Mouse (Mus musculus) spleen, adult 2 months (tissue): ENCODE data around the gene Klc1.

ENCODE experiments used
- CTCF ChIP-seq: fragments of 200-500 bp; IDR thresholded peaks from 2 replicates; pipeline ENCODE4 v1.5.1; 2011; ENCODE audit warnings: mild to moderate bottlenecking, inconsistent platforms; ENCODE audit not compliant: insufficient read depth, insufficient read length, insufficient replicate concordance; ENCODE audit errors: extremely low read depth
- POLR2A ChIP-seq: fragments of 200-500 bp; IDR thresholded peaks from 2 replicates; pipeline ENCODE4 v1.6.1; 2011; ENCODE audit warnings: low read depth, low read length, inconsistent platforms

DNA sequence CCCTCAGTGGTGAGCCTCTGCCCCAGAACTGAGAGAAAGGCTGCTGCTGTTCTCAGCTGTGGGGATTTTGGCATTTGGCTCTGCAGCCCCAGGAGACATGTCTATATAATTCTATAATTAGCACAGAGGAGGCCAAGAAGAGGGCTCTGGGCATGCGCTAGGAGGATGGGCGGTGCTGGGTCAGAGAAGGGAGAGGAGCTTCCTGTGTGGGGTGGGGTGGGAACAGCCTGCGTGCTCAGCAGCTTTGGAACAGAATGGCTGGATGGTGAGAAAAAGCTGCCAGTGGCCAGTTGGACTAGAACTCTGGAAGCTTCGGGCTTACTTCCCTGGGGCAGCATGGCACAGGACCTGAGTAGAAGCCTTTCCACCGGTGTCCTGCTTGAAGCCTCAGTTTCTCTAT lies 12.6 kb upstream of the Klc1 start:
- TF ChIP-seq CTCF (no peak), POLR2A (no peak)
